Mouse (Mus musculus) heart, embryonic 13.5 days (tissue): Measurements from ENCODE around the gene Zfp654. TPM values are rescaled to one million over a fixed set of nuclear protein-coding genes. Genes with fewer than 3 reads are reported as not detected.
A peak's percentile ranks its signal among the peaks of the same experiment; 100 is the strongest.

Experiments
- ATAC-seq: fragments of 200-750 bp; cut with Nextera tagmentation; 2 replicates; pipeline ENCODE4 v1.8.0; 2017; ENCODE audit warnings: moderate TSS enrichment; ENCODE audit not compliant: insufficient number of reproducible peaks, low FRiP score, low TSS enrichment; ENCODE audit errors: extremely low read depth
- H3K27ac ChIP-seq: fragments of 300-500 bp; sonication (generic); replicated peaks from 2 replicates; pipeline ENCODE4 v1.5.1; 2015; ENCODE audit warnings: moderate library complexity, mild to moderate bottlenecking, inconsistent platforms
- H3K27me3 ChIP-seq: fragments of 300-500 bp; sonication (generic); replicated peaks from 2 replicates; pipeline ENCODE4 v1.6.1; 2015; ENCODE audit warnings: mild to moderate bottlenecking, inconsistent platforms
- H3K36me3 ChIP-seq: fragments of 300-500 bp; sonication (generic); 2 replicates; pipeline ENCODE4 v1.6.1; 2015; ENCODE audit warnings: mild to moderate bottlenecking, inconsistent platforms
- H3K4me1 ChIP-seq: fragments of 300-500 bp; sonication (generic); 2 replicates; pipeline ENCODE4 v1.6.1; 2015; ENCODE audit warnings: inconsistent platforms
- H3K4me2 ChIP-seq: fragments of 300-500 bp; sonication (generic); 2 replicates; pipeline ENCODE4 v1.6.1; 2015; ENCODE audit warnings: inconsistent platforms, mild to moderate bottlenecking, moderate library complexity
- H3K4me3 ChIP-seq: fragments of 300-500 bp; sonication (generic); 2 replicates; pipeline ENCODE4 v1.5.1; 2015; ENCODE audit warnings: moderate library complexity, mild to moderate bottlenecking, inconsistent platforms
- H3K9ac ChIP-seq: fragments of 300-500 bp; sonication (generic); 2 replicates; pipeline ENCODE4 v1.6.1; 2015; ENCODE audit warnings: inconsistent platforms, mild to moderate bottlenecking, moderate library complexity
- H3K9me3 ChIP-seq: fragments of 300-500 bp; sonication (generic); 2 replicates; pipeline ENCODE4 v1.6.1; 2016; ENCODE audit warnings: inconsistent platforms
- WGBS: fragments of 180-500 bp; shearing (Covaris S2); methylation state at CpG from one replicate; pipeline ENCODE4 v1.1.7; 2015; ENCODE audit warnings: mixed read lengths; 5-methylcytosine and 5-hydroxymethylcytosine counted together
- polyA plus RNA-seq: library from polyadenylated mRNA; unstranded; fragments of >200 nt; fragmentation: Nextera tagmentation; extraction: Ambion mirVana; gene quantifications from 2 replicates; pipeline ENCODE4 v1.2.1, GENCODE M21; 2015

The Zfp654 gene
- polyA plus RNA-seq, 1 experiment from 2014 or later = 5.1 TPM

GRCm38 (mm10) chr16:64758561-64759244, 92.7 kb downstream of the Zfp654 start:
- H3K9ac ChIP-seq = no peak overlapping the region
- 39% methylated on average over 6 of the region's 6 CpGs for WGBS
- no peak overlapping the region for H3K4me3 ChIP-seq
- H3K27me3 ChIP-seq = no peaks in the 10 kb centered on the region
- peaks cover 25% of the 10 kb centered on the region for H3K36me3 ChIP-seq
- peak overlapping the region; percentile 6; the same call in 1 of the 2 replicates for H3K4me2 ChIP-seq
- peaks cover 10% of the 10 kb centered on the region for H3K9me3 ChIP-seq
- H3K4me1 ChIP-seq = peaks cover 18% of the 10 kb centered on the region
- ATAC-seq = no peak
- H3K27ac ChIP-seq = peak overlapping the region; percentile 68

- no peak overlapping the region for H3K9ac ChIP-seq
- 67% methylated on average over 7 of the region's 7 CpGs for WGBS
- peaks cover 18% of the 10 kb centered on the region for H3K4me1 ChIP-seq
- peak overlapping the region; percentile 68 for H3K27ac ChIP-seq
- H3K4me2 ChIP-seq = peak overlapping the region; percentile 6; the same call in 1 of the 2 replicates
- H3K27me3 ChIP-seq = no peaks in the 10 kb centered on the region
- H3K36me3 ChIP-seq = peaks cover 16% of the 10 kb centered on the region
- no peak for ATAC-seq
- H3K4me3 ChIP-seq = no peak overlapping the region
- peaks cover 1% of the 10 kb centered on the region; the same call in 1 of the 2 replicates for H3K9me3 ChIP-seq
Observed at GRCm38 (mm10) chr16:64757666-64758400, 93.6 kb downstream of the Zfp654 start.

GRCm38 (mm10) chr16:64756321-64756720, 95.1 kb downstream of the Zfp654 start:
- Histone ChIP-seq H3K9ac (no peak overlapping the region), H3K36me3 (peaks cover 7% of the 10 kb centered on the region; the same call in 1 of the 2 replicates), H3K9me3 (no peaks in the 10 kb centered on the region), H3K4me2 (no peak overlapping the region), H3K4me1 (peaks cover 18% of the 10 kb centered on the region), H3K27me3 (no peaks in the 10 kb centered on the region), H3K27ac (no peak overlapping the region), H3K4me3 (no peak overlapping the region)
- no peak for ATAC-seq
- WGBS = 72% methylated on average over 6 of the region's 6 CpGs

GRCm38 (mm10) chr16:64754743-64755139, 96.7 kb downstream of the Zfp654 start:
- no peaks in the 10 kb centered on the region for H3K27me3 ChIP-seq
- H3K9ac ChIP-seq = no peak overlapping the region
- peaks cover 16% of the 10 kb centered on the region for H3K4me1 ChIP-seq
- no peak for ATAC-seq
- H3K9me3 ChIP-seq = no peaks in the 10 kb centered on the region
- H3K4me3 ChIP-seq = no peak overlapping the region
- no peak overlapping the region for H3K4me2 ChIP-seq
- H3K36me3 ChIP-seq = no peaks in the 10 kb centered on the region
- no peak overlapping the region for H3K27ac ChIP-seq
- 35% methylated on average over 3 of the region's 3 CpGs for WGBS

GRCm38 (mm10) chr16:64753990-64754742, 97.3 kb downstream of the Zfp654 start:
- peaks cover 12% of the 10 kb centered on the region for H3K4me1 ChIP-seq
- WGBS = 48% methylated on average over 3 of the region's 3 CpGs
- no peaks in the 10 kb centered on the region for H3K36me3 ChIP-seq
- H3K4me3 ChIP-seq = no peak overlapping the region
- no peaks in the 10 kb centered on the region for H3K27me3 ChIP-seq
- no peak overlapping the region for H3K4me2 ChIP-seq
- H3K27ac ChIP-seq = no peak overlapping the region
- no peaks in the 10 kb centered on the region for H3K9me3 ChIP-seq
- no peak overlapping the region for H3K9ac ChIP-seq
- no peak for ATAC-seq

GRCm38 (mm10) chr16:64748237-64748636, 103.2 kb downstream of the Zfp654 start:
- 10% methylated on average over 10 of the region's 10 CpGs for WGBS
- Histone ChIP-seq H3K27ac (no peak overlapping the region), H3K9ac (no peak overlapping the region), H3K4me1 (no peaks in the 10 kb centered on the region), H3K9me3 (no peaks in the 10 kb centered on the region), H3K36me3 (no peaks in the 10 kb centered on the region), H3K4me3 (no peak overlapping the region), H3K4me2 (no peak overlapping the region), H3K27me3 (no peaks in the 10 kb centered on the region)
- ATAC-seq = no peak

- no peak overlapping the region for H3K4me3 ChIP-seq
- 66% methylated on average over 4 of the region's 4 CpGs for WGBS
Observed at GRCm38 (mm10) chr16:64745089-64745488, 106.4 kb downstream of the Zfp654 start.

GRCm38 (mm10) chr16:64737289-64737688, 114.2 kb downstream of the Zfp654 start:
- H3K9me3 ChIP-seq = no peaks in the 10 kb centered on the region
- 77% methylated on average over 5 of the region's 5 CpGs for WGBS

More at GRCm38 (mm10) chr16:64745089-64745488, 106.4 kb downstream of the Zfp654 start:
- Histone ChIP-seq H3K4me1 (no peaks in the 10 kb centered on the region), H3K9ac (no peak overlapping the region), H3K4me2 (no peak overlapping the region), H3K27ac (no peak overlapping the region), H3K9me3 (no peaks in the 10 kb centered on the region), H3K27me3 (no peaks in the 10 kb centered on the region), H3K36me3 (no peaks in the 10 kb centered on the region)
- ATAC-seq = no peak

More at GRCm38 (mm10) chr16:64737289-64737688, 114.2 kb downstream of the Zfp654 start:
- ATAC-seq = no peak
- H3K4me2 ChIP-seq = no peak overlapping the region
- H3K27me3 ChIP-seq = no peaks in the 10 kb centered on the region
- no peaks in the 10 kb centered on the region for H3K4me1 ChIP-seq
- no peak overlapping the region for H3K4me3 ChIP-seq
- H3K36me3 ChIP-seq = no peaks in the 10 kb centered on the region
- no peak overlapping the region for H3K27ac ChIP-seq
- no peak overlapping the region for H3K9ac ChIP-seq

Other genes with a start within 250 kb of the Zfp654 start
- not detected in 2 replicates for gene Csnka2ip, start 249.2 kb downstream of the Zfp654 start, polyA plus RNA-seq
- gene 4930453N24Rik, start 80.5 kb downstream of the Zfp654 start, polyA plus RNA-seq = 12.9 and 16.0 TPM in 2 replicates
- gene Cggbp1, start 344 bp upstream of the Zfp654 start, polyA plus RNA-seq = 42.7 and 44.0 TPM in 2 replicates